12 mouse cellular contexts compared by ENCODE assay signal in the genomic region with DNA sequence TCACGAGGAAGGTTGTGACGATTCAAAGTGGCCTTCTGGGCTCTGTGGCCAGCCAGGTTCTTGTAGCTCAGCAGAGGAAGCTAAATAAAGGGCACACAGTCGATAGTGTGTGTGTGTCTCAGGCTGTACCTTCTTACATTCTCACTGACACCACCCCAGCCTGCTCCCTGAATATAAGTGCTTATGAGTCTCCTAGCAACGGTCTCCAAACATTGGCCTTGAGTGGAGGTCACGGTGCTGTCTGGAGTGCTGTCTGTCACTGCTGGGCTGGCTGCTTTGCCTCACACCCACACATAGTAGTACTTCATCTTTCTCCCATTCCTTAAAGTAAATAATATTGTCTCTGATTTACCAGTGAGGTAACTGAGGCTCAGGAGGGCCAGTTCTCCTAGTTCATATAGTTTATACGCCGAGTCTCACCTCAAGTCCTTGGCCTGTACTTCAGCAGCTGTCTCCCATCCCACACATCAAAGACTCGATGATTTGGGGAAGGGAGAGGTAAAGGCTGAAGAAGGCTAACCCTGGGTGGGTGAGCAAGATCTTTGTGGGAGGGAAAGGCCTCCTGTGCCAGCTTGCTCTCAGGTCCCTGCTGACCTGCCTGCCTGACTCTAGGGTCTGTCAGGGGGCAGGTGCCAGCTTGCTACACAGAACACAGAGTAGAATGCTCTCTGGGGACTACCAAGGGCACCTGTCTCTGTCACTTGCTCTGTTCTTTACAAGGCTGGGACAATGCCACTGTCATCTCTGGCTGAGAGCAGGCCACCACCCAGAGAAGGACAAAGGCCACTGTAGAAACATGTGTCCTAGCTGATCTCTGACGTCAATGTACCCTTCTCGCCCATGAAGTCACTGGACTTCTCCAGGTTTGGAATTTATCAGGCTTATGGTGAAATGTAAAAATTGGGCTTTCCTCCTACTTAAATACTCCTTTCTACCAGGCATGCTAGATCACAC. TPM values are rescaled to one million over a fixed set of nuclear protein-coding genes. Genes with fewer than 3 reads are reported as not detected.
DNase-seq lines count a peak whose midpoint lies in the region; ATAC-seq and TF ChIP-seq lines count a peak whose summit lies in the region.
"Had no signal": no experiment of that assay in that cellular context is flagged by ENCODE, and none has a peak within 500 bp of the region (broad histone marks: within the 10 kb centered on the region; RNA-seq: fewer than 3 reads in every experiment).

No protein-coding gene starts in this region.

- H3K36me3 ChIP-seq in midbrain, embryonic 10.5 days = no peaks in the 10 kb centered on the region
- H3K36me3 ChIP-seq in midbrain, postnatal 0 days (ENCODE audit: insufficient read depth, low read length) = no peaks in the 10 kb centered on the region
- no peaks in the 10 kb centered on the region for H3K36me3 ChIP-seq in heart, adult 2 months (ENCODE audit: control insufficient read depth, insufficient read depth, low read length)
- H3K36me3 ChIP-seq: G1E; liver, embryonic 13.5 days had no signal

- no peak overlapping the region for H3K9ac ChIP-seq in midbrain, postnatal 0 days (replicated peaks; ENCODE audit: low read length, poor library complexity, severe bottlenecking)
- H3K9ac ChIP-seq in heart, adult 2 months (ENCODE audit: low read depth, low read length) = no peak overlapping the region
- H3K9ac ChIP-seq: liver, embryonic 13.5 days had no signal

- DNase-seq in midbrain, embryonic 10.5 days (ENCODE audit: low spot score) = no peak
- no peak for DNase-seq in midbrain, postnatal 0 days (ENCODE audit: low spot score)
- peak in 1 of 2 experiments; percentile 73 for DNase-seq in heart, adult 2 months
- DNase-seq in heart, postnatal 10 days = peak; percentile 73 to 79
- DNase-seq in skeletal muscle tissue, adult 2 months (ENCODE audit: low read depth, low spot score) = peak; percentile 91
- no peak for DNase-seq in thymus, postnatal 10 days (ENCODE audit: low spot score in 2 of 2)
- no peak for DNase-seq in Muller cell, postnatal 12 days (ENCODE audit: inconsistent ontology term)
- DNase-seq: liver, embryonic 13.5 days; thymus, postnatal 4 days had no signal

- no peak for ATAC-seq in midbrain, postnatal 0 days (ENCODE audit: low FRiP score)
- ATAC-seq: forebrain, embryonic 14.5 days; hindbrain, postnatal 0 days had no signal

- no peak overlapping the region for H3K4me2 ChIP-seq in midbrain, postnatal 0 days (ENCODE audit: low read depth, low read length, poor library complexity, severe bottlenecking)
- H3K4me2 ChIP-seq: liver, embryonic 13.5 days had no signal

- no peaks in the 10 kb centered on the region for H3K9me3 ChIP-seq in midbrain, embryonic 10.5 days (replicated peaks)
- no peaks in the 10 kb centered on the region for H3K9me3 ChIP-seq in midbrain, postnatal 0 days (ENCODE audit: low read length)
- H3K9me3 ChIP-seq: G1E; liver, embryonic 13.5 days had no signal

- no peak for TF ChIP-seq POLR2A in heart, adult 2 months (IDR thresholded peaks at IDR 0.05; ENCODE audit: insufficient read depth, low read depth, low read length)

- H3K27me3 ChIP-seq in midbrain, embryonic 10.5 days (ENCODE audit: low read depth, poor library complexity, severe bottlenecking) = 0 out of 2 replicates have a peak, but pooled peaks cover 5% of the 10 kb centered on the region
- no peaks in the 10 kb centered on the region for H3K27me3 ChIP-seq in midbrain, postnatal 0 days (ENCODE audit: insufficient read depth, low read length)
- H3K27me3 ChIP-seq in heart, adult 2 months (ENCODE audit: control insufficient read depth, insufficient read depth, low read length) = no peaks in the 10 kb centered on the region; the same call in 1 of the 2 replicates

- no peak overlapping the region for H3K4me3 ChIP-seq in midbrain, embryonic 10.5 days
- no peak overlapping the region for H3K4me3 ChIP-seq in midbrain, postnatal 0 days (ENCODE audit: low read depth, low read length)
- no peak overlapping the region for H3K4me3 ChIP-seq in heart, adult 2 months
- H3K4me3 ChIP-seq: liver, embryonic 13.5 days had no signal

- H3K4me1 ChIP-seq in midbrain, embryonic 10.5 days = peaks cover 28% of the 10 kb centered on the region
- H3K4me1 ChIP-seq in midbrain, postnatal 0 days (ENCODE audit: insufficient read depth, low read length) = peaks cover 7% of the 10 kb centered on the region; the same call in 1 of the 2 replicates
- peaks cover 14% of the 10 kb centered on the region for H3K4me1 ChIP-seq in heart, adult 2 months (ENCODE audit: control insufficient read depth, insufficient read depth, low read length)

- no peaks in the 10 kb centered on the region for H3K79me2 ChIP-seq in heart, adult 2 months (replicated peaks; ENCODE audit: control insufficient read depth, insufficient read depth, low read length)

- intact Hi-C loops in heart, adult 2 months (cut with DNase I) = no loop called here
- intact Hi-C loops in heart, postnatal 10 days (cut with DNase I) = no loop called here

- 0 out of 2 replicates have a peak overlapping the region, but pooled peaks have one; percentile 42 for H3K27ac ChIP-seq in midbrain, embryonic 10.5 days (replicated peaks)
- H3K27ac ChIP-seq in midbrain, postnatal 0 days (ENCODE audit: low read depth, low read length) = no peak overlapping the region
- H3K27ac ChIP-seq in heart, adult 2 months = peak overlapping the region; percentile 78
- H3K27ac ChIP-seq: hindbrain, postnatal 0 days; liver, embryonic 13.5 days had no signal

- 83% methylated on average over 10 of the region's 10 CpGs for WGBS in midbrain, embryonic 10.5 days
- WGBS in midbrain, postnatal 0 days = 69% methylated on average over 10 of the region's 10 CpGs
- WGBS in heart, adult 2 months = 45% methylated on average over 10 of the region's 10 CpGs

- TF ChIP-seq CTCF in midbrain, postnatal 0 days (IDR thresholded peaks at IDR 0.05) = no peak
- TF ChIP-seq CTCF in heart, adult 2 months (IDR thresholded peaks at IDR 0.05) = no peak

- peak; percentile 85 for TF ChIP-seq EP300 in heart, adult 2 months (IDR thresholded peaks at IDR 0.05; ENCODE audit: insufficient read depth, low read depth, low read length)

RNA-seq across cellular contexts. Expression of a gene that starts 39.4 kb away (rescaled TPM):
- 1.4 and 2.0 TPM in 2 replicates for polyA plus RNA-seq in midbrain, embryonic 10.5 days (2016; fragmentation: Nextera tagmentation; extraction: Ambion mirVana)
- total RNA-seq in midbrain, postnatal 0 days (2014; rRNA removed) = 4.4 and 4.8 TPM in 2 replicates
- 1.2 and 1.3 TPM in 2 replicates for polyA plus RNA-seq in midbrain, postnatal 0 days (2015; fragmentation: Nextera tagmentation; extraction: Ambion mirVana)
- total RNA-seq in heart, adult 2 months (2021) = 1 to 10 TPM; 3.9 to 4.0 TPM
- polyA plus RNA-seq in heart, adult 2 months (2012; rRNA removed) = 2.5 and 4.9 TPM in 2 replicates
- 1 to 10 TPM; 5.7 to 6.2 TPM for total RNA-seq in heart, postnatal 10 days (2021)

Comparison
In these comparisons a context has a peak if more than half of its experiments do, and no peak if none do; other contexts are left out.
1. DNase-seq: peak in heart, postnatal 10 days (2 of 2) and skeletal muscle tissue, adult 2 months (single experiment); none in midbrain, embryonic 10.5 days (single experiment), midbrain, postnatal 0 days (single experiment), thymus, postnatal 10 days (0 of 2) and Muller cell, postnatal 12 days (single experiment).